Mouse (Mus musculus) neutrophil, adult 59 days (primary cell): ENCODE measurements around the gene Fxn. TPM values are rescaled to one million over a fixed set of nuclear protein-coding genes. Genes with fewer than 3 reads are reported as not detected.

Experiments used
- total RNA-seq, 2 experiments: library from RNA; stranded (reverse); gene quantifications; 1 replicate in 1 of 2; 2 replicates in 1 of 2; pipeline ENCODE4 v1.2.4; 2023

Gene Fxn
- 1 to 10 TPM; 9.1 to 9.5 TPM for total RNA-seq

GRCm38 (mm10) chr19:24280601-24281228 lies at the start of gene Fxn:
Fxn (minus strand) TSS chr19:24280605.

GRCm38 (mm10) chr19:24224500-24225304 lies 55.7 kb downstream of the Fxn start, which contains the start of gene Tjp2:
Tjp2 (minus strand) TSS chr19:24225030.

Other genes starting within 250 kb of the Fxn start
- under 1 TPM in 1 of 2 experiments, not detected in 1; 0.16 TPM for gene Fam189a2, start 249.6 kb downstream of the Fxn start, total RNA-seq
- 1 to 10 TPM; 1.2 to 2.4 TPM for gene Tjp2, start 55.6 kb downstream of the Fxn start, total RNA-seq
- gene Fam122a, start 196.8 kb upstream of the Fxn start, total RNA-seq, result 10 to 100 TPM; 29.8 to 30.4 TPM